Mouse (Mus musculus) megakaryocyte, embryonic 14.5 days (primary cell): Measurements from ENCODE around the gene Pgls. TPM values are rescaled to one million over a fixed set of nuclear protein-coding genes. Genes with fewer than 3 reads are reported as not detected.

Source experiments
- H3K27me3 ChIP-seq: replicated peaks from 2 replicates; pipeline ENCODE3; 2012; ENCODE audit warnings: inconsistent platforms
- H3K36me3 ChIP-seq: replicated peaks from 2 replicates; pipeline ENCODE3; 2012; ENCODE audit warnings: low read length, inconsistent platforms, mixed read lengths
- H3K4me1 ChIP-seq: 2 replicates; pipeline ENCODE4 v1.6.1; 2012; ENCODE audit warnings: inconsistent platforms
- H3K4me3 ChIP-seq: replicated peaks from 2 replicates; pipeline ENCODE3; 2012; ENCODE audit warnings: moderate library complexity, mild to moderate bottlenecking, inconsistent platforms
- H3K9me3 ChIP-seq: 2 replicates; pipeline ENCODE4 v1.6.1; 2012; ENCODE audit warnings: inconsistent platforms
- FLI1 ChIP-seq: IDR thresholded peaks from 2 replicates; pipeline ENCODE4 v1.6.1; 2012; ENCODE audit warnings: low read length, inconsistent platforms, mixed read lengths
- GATA1 ChIP-seq: IDR thresholded peaks from 3 replicates; pipeline ENCODE4 v1.6.1; 2012; ENCODE audit warnings: mixed read lengths, low read length, inconsistent platforms, borderline replicate concordance
- polyA plus RNA-seq: library from polyadenylated mRNA; stranded (reverse); fragments of >175 nt; gene quantifications from 2 replicates; pipeline ENCODE4 v1.2.3, GENCODE M21; 2012; ENCODE audit warnings: low replicate concordance; ENCODE audit not compliant: insufficient read depth

Pgls gene
- polyA plus RNA-seq = 330 and 634 TPM in 2 replicates

- no peaks in the 10 kb centered on the region for H3K9me3 ChIP-seq
- peaks cover 45% of the 10 kb centered on the region for H3K36me3 ChIP-seq
- H3K27me3 ChIP-seq = no peaks in the 10 kb centered on the region
- TF ChIP-seq GATA1 = no peak
- TF ChIP-seq FLI1 = no peak
- H3K4me3 ChIP-seq = peak within 1 kb of the TSS; percentile 99
- peaks cover 64% of the 10 kb centered on the region for H3K4me1 ChIP-seq
These were observed at the start of gene Pgls for GRCm38 (mm10) chr8:71591471-71592373. Gene Pgls, plus strand, starts transcription at chr8:71592176.

GRCm38 (mm10) chr8:71542632-71543343, 49.2 kb upstream of the Pgls start, which contains the start of gene Mvb12a:
Gene Mvb12a, plus strand, starts transcription at chr8:71542922.
- Histone ChIP-seq H3K9me3 (no peaks in the 10 kb centered on the region), H3K36me3 (peaks cover 34% of the 10 kb centered on the region), H3K4me3 (peak within 1 kb of the TSS; percentile 99), H3K27me3 (no peaks in the 10 kb centered on the region), H3K4me1 (peaks cover 38% of the 10 kb centered on the region)
- TF ChIP-seq GATA1 (0 out of 3 replicates have a peak, but pooled peaks have one; percentile 11), FLI1 (no peak)

- H3K4me1 ChIP-seq = peaks cover 29% of the 10 kb centered on the region
- no peaks in the 10 kb centered on the region for H3K9me3 ChIP-seq
- TF ChIP-seq FLI1 = no peak
- no peak for TF ChIP-seq GATA1
- H3K27me3 ChIP-seq = no peaks in the 10 kb centered on the region
- peak overlapping the region; percentile 99 for H3K4me3 ChIP-seq
- peaks cover 42% of the 10 kb centered on the region for H3K36me3 ChIP-seq
These were observed 48.2 kb upstream of the Pgls start for GRCm38 (mm10) chr8:71543755-71544154.

- peak overlapping the region; percentile 62 for H3K4me3 ChIP-seq
- H3K4me1 ChIP-seq = peaks cover 22% of the 10 kb centered on the region
- no peak for TF ChIP-seq GATA1
- no peak for TF ChIP-seq FLI1
- no peaks in the 10 kb centered on the region for H3K27me3 ChIP-seq
- H3K9me3 ChIP-seq = no peaks in the 10 kb centered on the region
- H3K36me3 ChIP-seq = peaks cover 48% of the 10 kb centered on the region
These were observed 46.9 kb upstream of the Pgls start for GRCm38 (mm10) chr8:71545053-71545452.

GRCm38 (mm10) chr8:71547590-71547989, 44.4 kb upstream of the Pgls start:
- TF ChIP-seq FLI1 (no peak), GATA1 (no peak)
- H3K27me3 ChIP-seq = no peaks in the 10 kb centered on the region
- peaks cover 20% of the 10 kb centered on the region for H3K4me1 ChIP-seq
- H3K36me3 ChIP-seq = peaks cover 48% of the 10 kb centered on the region
- no peak overlapping the region for H3K4me3 ChIP-seq
- no peaks in the 10 kb centered on the region for H3K9me3 ChIP-seq

- Histone ChIP-seq H3K4me3 (no peak overlapping the region), H3K4me1 (peaks cover 37% of the 10 kb centered on the region), H3K27me3 (no peaks in the 10 kb centered on the region), H3K36me3 (peaks cover 33% of the 10 kb centered on the region), H3K9me3 (no peaks in the 10 kb centered on the region)
- TF ChIP-seq GATA1 (no peak), FLI1 (no peak)
These were observed 41.2 kb upstream of the Pgls start for GRCm38 (mm10) chr8:71550754-71551153.

GRCm38 (mm10) chr8:71552770-71553169, 39.2 kb upstream of the Pgls start:
- peaks cover 52% of the 10 kb centered on the region for H3K4me1 ChIP-seq
- H3K9me3 ChIP-seq = no peaks in the 10 kb centered on the region
- TF ChIP-seq GATA1 (no peak), FLI1 (no peak)
- peaks cover 14% of the 10 kb centered on the region for H3K27me3 ChIP-seq
- peaks cover 14% of the 10 kb centered on the region for H3K36me3 ChIP-seq
- no peak overlapping the region for H3K4me3 ChIP-seq

GRCm38 (mm10) chr8:71554001-71554400, 38.0 kb upstream of the Pgls start:
- Histone ChIP-seq H3K36me3 (peaks cover 4% of the 10 kb centered on the region), H3K9me3 (no peaks in the 10 kb centered on the region), H3K4me1 (peaks cover 64% of the 10 kb centered on the region), H3K4me3 (peak overlapping the region; percentile 43), H3K27me3 (peaks cover 24% of the 10 kb centered on the region)
- TF ChIP-seq GATA1 = no peak
- no peak for TF ChIP-seq FLI1

GRCm38 (mm10) chr8:71554644-71555043, 37.3 kb upstream of the Pgls start:
- H3K4me1 ChIP-seq = peaks cover 71% of the 10 kb centered on the region
- peaks cover 26% of the 10 kb centered on the region for H3K27me3 ChIP-seq
- H3K36me3 ChIP-seq = no peaks in the 10 kb centered on the region
- no peaks in the 10 kb centered on the region for H3K9me3 ChIP-seq
- peak overlapping the region; percentile 43 for H3K4me3 ChIP-seq
- TF ChIP-seq GATA1 (no peak), FLI1 (no peak)

GRCm38 (mm10) chr8:71558071-71558957, 33.7 kb upstream of the Pgls start, which contains the start of gene Tmem221:
Gene Tmem221, minus strand, starts transcription at chr8:71558871.
- Histone ChIP-seq H3K27me3 (peaks cover 31% of the 10 kb centered on the region), H3K4me3 (peak within 1 kb of the TSS; percentile 92), H3K4me1 (peaks cover 91% of the 10 kb centered on the region), H3K9me3 (no peaks in the 10 kb centered on the region), H3K36me3 (no peaks in the 10 kb centered on the region)
- TF ChIP-seq GATA1 (no peak), FLI1 (no peak)
